Mouse (Mus musculus): ENCODE data around the gene Csnk2a1.

The Csnk2a1 gene

DNA sequence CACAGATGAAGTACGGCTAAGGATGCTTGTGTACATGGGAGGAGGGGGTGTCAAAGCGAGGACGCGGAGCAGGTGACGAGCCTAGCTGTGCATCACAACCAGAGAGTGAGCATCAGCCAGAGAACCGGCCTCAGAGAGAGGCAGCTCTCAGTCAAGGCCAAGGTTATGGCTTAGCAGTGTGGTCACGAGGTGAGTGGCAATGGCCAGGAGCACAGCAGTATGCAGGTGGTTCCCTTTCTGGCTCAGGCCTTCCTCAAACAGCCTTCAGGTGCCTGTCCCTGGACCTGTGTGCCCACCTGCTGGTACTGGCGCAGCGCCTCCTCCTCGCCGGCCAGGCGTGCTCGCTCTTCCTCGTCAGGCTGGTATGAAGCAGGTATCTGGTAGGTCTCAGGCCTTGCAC, 97.3 kb downstream of the Csnk2a1 start:
- no peak for DNase-seq (ENCODE audit: low read depth, low spot score)

GRCm38 (mm10) chr2:152324842-152325241, 98.2 kb downstream of the Csnk2a1 start:
- no peak for DNase-seq (ENCODE audit: low read depth, low spot score)

GRCm38 (mm10) chr2:152326157-152326556, 99.5 kb downstream of the Csnk2a1 start:
- no peak for DNase-seq (ENCODE audit: low read depth, low spot score)

GRCm38 (mm10) chr2:152326654-152327053, 100.0 kb downstream of the Csnk2a1 start:
- no peak for DNase-seq (ENCODE audit: low read depth, low spot score)

GRCm38 (mm10) chr2:152327980-152328379, 101.3 kb downstream of the Csnk2a1 start:
- no peak for DNase-seq (ENCODE audit: low read depth, low spot score)

- DNase-seq (ENCODE audit: low read depth, low spot score) = no peak
Observed at GRCm38 (mm10) chr2:152330858-152331423, 104.3 kb downstream of the Csnk2a1 start.
